Mouse (Mus musculus) left cerebral cortex, adult 18-20 months (tissue): Measurements from ENCODE around the gene Ankub1. TPM values are rescaled to one million over a fixed set of nuclear protein-coding genes. Genes with fewer than 3 reads are reported as not detected.
A peak's percentile ranks its signal among the peaks of the same experiment; 100 is the strongest.

Experiments
- DNase-seq, 2 experiments: peaks; one replicate each; pipeline ENCODE4 v3.0.0; 2021 to 2022; ENCODE audit warnings: low spot score in 2 of 2, mixed read lengths in 1 of 2
- microRNA-seq, 2 experiments: library from miRNA; unstranded; fragments of <30 nt; microRNA quantifications; one replicate each; pipeline ENCODE4 v1.2.0; 2021
- total RNA-seq, 2 experiments: library from RNA; stranded (reverse); gene quantifications; 2 replicates each; pipeline ENCODE4 v1.2.3; 2021

Ankub1 gene
- total RNA-seq, 2 experiments from 2014 or later = 0.91 to 1.8 TPM

DNA sequence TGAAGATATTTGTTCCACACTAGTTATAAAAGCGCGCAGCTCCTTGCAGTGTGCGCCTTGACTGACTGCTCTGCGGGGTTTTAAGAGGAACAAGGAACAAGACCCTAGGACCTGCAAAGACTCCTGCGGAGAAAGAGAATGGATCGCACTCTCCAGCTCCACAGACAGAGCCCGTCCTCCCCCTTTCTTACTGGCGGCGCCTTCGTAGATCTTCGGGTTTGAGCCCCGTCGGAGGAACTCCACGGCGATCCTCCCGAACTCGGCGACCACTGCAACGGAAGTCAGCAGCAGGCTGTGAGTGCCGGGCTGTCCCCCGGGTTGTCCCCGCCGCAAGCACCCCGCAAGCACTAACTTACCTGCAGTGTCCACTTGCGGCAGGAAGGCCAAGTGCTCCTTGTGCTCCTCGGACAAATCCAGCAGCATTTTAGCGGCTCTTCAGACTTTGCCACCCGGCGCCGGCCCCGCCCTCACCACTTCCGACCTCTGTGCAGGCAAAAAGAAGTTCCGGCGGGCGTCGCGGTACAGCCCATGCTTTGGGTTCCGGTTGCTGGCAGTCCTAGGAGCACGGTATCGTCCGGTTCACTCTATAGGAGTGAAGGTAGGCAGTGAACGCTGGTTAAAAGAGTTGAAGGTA, 41.3 kb downstream of the Ankub1 start, which contains the start of gene Commd2:
Commd2 (minus strand) TSS at position 485 of the 634 bp plus-strand sequence.
- peak; percentile 92 to 93 for DNase-seq

DNA sequence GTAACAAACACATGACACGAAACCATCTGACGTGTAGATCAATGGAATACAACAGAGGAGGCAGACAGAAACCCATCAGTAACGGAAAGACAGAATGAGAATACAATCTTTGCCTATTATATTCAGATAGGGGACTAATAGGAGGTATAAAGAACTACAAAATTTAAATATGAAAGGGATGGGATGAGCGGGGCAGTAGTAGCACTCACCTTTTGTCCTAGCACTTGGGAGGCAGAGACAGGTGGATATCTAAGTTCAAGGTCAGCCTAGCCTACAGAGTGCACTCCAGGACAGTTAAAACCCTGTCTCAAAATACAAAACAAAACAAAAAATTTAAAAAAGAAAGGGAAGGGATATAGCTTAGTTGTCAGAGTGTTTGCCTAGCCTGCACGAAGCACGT, 49.4 kb downstream of the Ankub1 start:
- no peak for DNase-seq

DNA sequence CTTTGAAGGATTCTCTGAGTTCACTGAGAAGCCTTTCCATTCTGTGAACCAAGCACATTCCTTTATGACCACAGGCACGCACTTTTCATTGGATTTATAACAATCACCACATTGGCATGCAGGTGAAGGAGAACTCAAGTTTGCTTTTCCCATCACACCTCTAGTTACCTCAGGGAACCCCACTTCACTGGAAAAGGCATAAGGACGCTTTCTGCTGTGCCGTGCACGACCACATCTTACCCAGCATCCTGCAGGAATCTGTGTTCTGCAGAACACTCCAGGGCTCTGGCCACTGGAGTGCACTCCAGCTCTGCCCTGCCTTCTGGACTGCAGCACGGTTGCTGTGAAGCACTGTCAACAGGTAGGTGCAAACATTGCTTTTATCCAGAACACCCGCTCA, 55.0 kb downstream of the Ankub1 start:
- DNase-seq = no peak

DNA sequence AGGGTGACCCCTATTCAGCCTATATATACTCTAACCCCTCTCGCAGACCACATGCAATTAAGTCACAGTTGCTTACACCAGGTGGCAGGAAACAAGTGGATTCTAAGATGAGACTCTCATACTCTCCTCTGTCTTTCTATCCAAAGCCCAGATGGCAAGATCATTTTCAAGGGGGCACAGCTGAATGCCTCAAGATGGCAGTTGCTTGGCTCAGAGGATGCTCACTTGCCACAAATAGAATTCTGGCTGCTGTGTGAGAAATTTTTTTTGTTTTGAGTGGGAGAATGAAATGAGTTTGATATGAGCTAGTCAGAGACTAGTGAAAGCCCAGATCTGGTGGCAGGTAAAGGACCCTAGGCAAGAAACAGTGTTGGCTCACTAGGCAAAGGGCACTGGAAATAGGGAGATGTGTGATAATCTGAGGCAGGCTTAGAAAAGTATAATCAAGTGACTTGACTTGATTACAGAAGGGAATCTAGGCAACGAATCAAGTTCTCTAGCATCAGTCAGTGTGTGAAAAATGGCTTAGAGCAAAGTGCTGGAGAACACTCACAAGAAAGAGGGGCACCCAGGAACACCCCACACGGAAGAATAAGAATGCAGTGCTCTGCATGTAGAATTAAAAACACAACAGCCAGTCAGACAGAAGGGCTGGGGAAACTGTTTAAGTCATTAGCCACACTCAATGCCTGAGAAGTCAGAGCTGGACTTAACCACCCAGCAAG, 57.7 kb downstream of the Ankub1 start:
- DNase-seq = peak in 1 of 2 experiments; percentile 8

DNA sequence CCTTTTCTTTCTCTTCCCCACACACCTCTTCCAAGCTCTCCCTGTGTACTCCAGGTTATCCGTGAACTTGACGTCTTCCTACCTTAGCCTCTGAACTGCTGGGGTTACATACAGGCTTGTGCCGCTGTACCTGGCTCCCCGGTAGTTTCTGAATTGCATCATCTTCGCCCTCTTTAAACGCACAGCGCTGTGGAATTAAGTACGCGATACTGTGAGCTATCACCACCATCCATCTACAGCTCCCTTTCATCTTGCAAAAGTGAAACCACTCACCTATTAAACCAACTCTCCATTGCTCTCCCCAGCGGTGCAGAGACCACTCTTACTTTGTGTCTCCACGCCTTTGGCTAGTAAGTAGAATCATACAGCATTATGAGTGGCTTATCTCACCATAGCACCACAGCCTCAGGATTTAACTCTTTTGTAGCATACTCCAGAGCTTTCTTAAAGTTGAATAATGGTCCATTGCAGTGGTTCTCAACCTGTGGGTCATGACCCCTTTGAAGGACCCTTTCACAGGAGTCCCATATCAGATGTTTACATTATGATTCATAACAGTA, 65.6 kb downstream of the Ankub1 start:
- no peak for DNase-seq

DNA sequence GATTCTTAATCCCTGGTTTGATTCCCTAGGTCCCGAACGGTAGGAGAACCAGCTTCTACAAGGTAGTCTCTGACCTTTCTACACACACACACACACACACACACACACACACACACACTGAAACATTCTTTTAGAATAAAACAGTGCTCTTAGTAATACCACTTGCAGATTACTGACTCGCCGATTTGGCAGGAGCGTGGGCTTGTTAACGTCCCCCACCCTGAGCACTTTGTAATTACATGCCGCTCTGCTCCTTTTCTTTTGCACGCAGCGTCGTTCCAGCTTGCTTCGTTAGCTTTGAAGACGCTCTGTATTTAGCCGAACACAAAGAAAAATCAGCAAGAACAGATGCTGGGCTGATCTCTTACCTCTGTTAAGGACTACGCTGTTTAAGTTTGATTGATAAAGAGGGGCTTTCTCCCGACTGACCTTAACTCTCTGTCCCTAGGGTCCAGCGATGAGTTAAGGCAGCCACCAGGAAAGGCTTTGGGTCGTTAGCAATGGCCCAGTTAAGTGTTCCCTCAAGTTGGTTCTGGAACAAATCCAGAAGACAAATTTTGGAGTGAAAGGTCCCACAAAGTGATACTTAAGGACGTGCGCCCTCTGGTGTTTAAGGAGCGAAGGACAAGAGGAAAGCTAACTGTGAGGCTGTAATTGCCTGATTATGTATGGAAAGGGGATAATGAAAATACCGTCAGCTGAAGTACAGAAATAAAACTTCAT, 67.2 kb downstream of the Ankub1 start:
- DNase-seq = peak; percentile 70 to 84

DNA sequence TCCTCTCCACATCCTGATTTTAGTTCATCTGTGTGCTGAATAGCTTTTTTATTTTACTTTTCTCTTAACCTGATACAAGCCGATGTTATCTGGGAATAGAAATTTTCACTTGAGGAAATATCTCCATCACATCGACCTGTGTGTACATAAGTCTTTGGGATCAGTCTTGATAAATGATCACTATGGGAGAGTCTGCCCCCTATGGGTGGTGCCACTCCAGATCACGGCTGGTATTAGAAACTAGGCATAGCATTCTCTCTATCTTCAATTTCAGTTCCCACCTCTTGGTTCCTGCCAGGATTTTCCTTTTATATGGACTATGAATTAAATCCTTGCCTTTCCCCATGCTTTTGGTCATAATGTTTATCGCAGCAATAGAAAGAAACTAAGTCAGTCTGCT, 72.9 kb downstream of the Ankub1 start:
- no peak for DNase-seq

DNA sequence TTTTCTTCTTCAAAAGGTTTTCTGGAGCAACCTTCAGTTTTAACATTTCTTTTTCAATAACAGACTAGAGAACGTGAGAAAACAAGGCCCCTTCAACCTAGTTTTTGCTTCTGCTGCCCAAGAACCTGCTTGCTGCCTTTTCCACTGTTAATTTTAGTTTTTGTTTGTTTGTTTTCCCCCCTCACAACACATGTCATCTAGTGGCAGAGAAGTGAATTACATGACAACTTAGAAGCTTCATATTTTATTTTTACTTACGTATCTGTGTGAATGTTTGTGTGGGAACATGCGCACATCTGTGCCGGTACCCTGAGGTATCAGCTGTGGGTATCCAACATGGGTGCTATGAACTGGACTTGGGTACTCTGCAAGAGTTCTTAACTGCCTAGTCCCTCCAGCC, 76.9 kb downstream of the Ankub1 start:
- no peak for DNase-seq

DNA sequence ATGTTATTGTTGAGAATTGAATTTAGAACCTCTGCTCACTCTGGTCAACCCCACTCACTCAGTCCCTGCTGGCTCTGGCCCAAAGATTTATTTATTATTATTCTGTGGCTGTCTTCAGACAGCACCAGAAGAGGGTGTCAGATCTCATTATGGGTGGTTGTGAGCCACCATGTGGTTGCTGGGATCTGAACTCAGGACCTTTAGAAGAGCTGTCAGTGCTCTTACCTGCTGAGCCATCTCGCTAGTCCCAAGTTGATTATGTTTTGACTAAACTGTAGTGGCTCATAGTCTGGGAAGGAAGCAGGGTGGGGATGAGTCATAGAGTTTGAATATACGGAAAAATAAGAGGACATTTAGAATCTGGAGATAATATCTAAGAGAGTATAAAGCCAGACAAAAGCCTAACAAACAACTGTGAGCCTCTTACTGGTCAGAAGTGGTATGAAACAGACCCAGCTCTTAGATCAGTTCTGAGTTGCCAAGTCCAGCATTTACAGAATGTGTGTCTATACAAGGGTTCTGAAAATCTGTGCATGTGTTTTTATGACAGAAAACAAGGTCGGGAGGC, 80.1 kb downstream of the Ankub1 start:
- DNase-seq = no peak

DNA sequence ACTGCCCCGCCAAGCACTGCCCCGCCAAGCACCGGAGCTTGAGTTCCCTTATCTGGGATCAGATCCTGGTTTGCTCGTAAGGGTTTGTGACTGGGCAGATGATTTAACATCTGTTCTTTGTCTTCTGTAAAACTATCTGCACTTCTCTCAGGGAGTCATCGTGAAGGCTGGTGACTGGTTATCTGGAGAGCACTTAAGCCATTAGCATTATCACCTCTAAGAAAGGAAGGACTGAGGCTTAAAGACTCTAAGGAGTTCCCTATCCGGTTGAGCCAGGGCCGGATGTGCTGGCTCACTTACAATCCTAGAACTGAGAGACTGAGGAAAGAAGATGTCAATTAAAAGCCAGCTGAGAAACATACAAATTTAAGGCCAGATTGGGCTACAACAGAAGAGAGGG, 80.8 kb downstream of the Ankub1 start:
- DNase-seq = no peak

Small RNAs within 50 kb of the gene (microRNA-seq; reads per million reads assigned to microRNA genes)
- 0 reads per million in 2 experiments for gene Mir6377

Other genes with a start within 250 kb of the Ankub1 start
- 10 to 100 TPM; 12.1 to 12.5 TPM for gene Wwtr1, start 116.9 kb downstream of the Ankub1 start, total RNA-seq
- 10 to 100 TPM; 19.9 to 22.1 TPM for gene Commd2, start 41.1 kb downstream of the Ankub1 start, total RNA-seq
- 10 to 100 TPM; 87.5 to 92.8 TPM for gene Rnf13, start 43.3 kb upstream of the Ankub1 start, total RNA-seq
- gene Pfn2, start 155.3 kb upstream of the Ankub1 start, total RNA-seq = 100 to 1,000 TPM; 525 to 526 TPM